Mouse (Mus musculus): ENCODE results near the gene Kazn. TPM values are rescaled to one million over a fixed set of nuclear protein-coding genes. Genes with fewer than 3 reads are reported as not detected.

Kazn gene
- polyA plus RNA-seq, 1 experiment from 2014 or later, result 12.9 TPM

DNA sequence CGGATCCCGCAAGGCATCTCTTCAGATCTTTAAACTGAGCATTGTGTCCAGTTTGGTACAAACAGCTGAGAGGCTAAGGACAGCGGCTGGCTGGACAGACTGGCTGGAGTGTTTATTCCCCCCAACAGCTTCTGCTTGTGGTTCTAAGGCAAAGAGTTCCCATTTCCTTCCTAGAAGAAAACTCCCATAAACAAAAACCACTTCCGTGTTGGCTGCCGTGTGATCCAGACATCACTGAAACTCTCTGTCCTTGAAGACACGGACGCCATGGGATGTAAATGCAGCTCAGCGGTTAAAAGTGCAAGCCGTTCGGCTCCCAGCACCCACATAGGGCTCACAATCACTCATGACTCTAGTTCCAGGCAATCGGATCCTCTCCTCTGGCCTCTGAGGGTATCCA, 3.8 kb downstream of the Kazn start:
- Histone ChIP-seq H3K27ac (ENCODE audit: low read depth, low read length) (no peak overlapping the region), H3K27me3 (ENCODE audit: control insufficient read depth, insufficient read depth, low read length) (no peaks in the 10 kb centered on the region), H3K4me1 (ENCODE audit: control insufficient read depth, insufficient read depth, low read length) (peaks cover 38% of the 10 kb centered on the region), H3K36me3 (ENCODE audit: control insufficient read depth, insufficient read depth, low read length) (no peaks in the 10 kb centered on the region), H3K9me3 (ENCODE audit: control insufficient read depth, low read length) (no peaks in the 10 kb centered on the region), H3K4me2 (replicated peaks; ENCODE audit: low read depth, low read length) (no peak overlapping the region), H3K9ac (ENCODE audit: low read depth, low read length) (no peak overlapping the region), H3K4me3 (ENCODE audit: low read length) (no peak overlapping the region)
- WGBS, result 85% methylated on average over 11 of the region's 11 CpGs
- ATAC-seq (ENCODE audit: low FRiP score, low TSS enrichment), result no peak

DNA sequence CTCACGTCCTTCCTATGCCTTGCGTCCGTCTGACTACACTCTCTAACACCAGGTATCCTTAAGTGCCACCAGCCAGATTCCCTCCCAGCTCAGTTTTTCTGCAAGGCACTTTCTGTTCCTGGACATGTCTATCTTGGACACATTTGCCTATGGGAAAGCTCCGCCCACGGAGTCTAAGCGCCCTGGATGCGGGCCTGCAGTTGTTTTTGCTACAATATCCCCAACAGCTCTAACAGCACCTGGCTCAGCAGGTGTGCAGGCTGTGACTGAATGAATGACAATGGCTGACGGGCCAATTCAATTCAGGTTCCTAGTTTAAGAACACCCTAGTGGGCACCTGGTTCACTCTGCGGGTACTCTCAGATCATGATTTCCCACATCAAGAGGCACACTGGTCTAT, 4.4 kb downstream of the Kazn start:
- Histone ChIP-seq H3K4me1 (ENCODE audit: control insufficient read depth, insufficient read depth, low read length) (peaks cover 41% of the 10 kb centered on the region), H3K4me2 (replicated peaks; ENCODE audit: low read depth, low read length) (no peak overlapping the region), H3K9me3 (ENCODE audit: control insufficient read depth, low read length) (no peaks in the 10 kb centered on the region), H3K4me3 (ENCODE audit: low read length) (no peak overlapping the region), H3K27ac (ENCODE audit: low read depth, low read length) (no peak overlapping the region), H3K9ac (ENCODE audit: low read depth, low read length) (no peak overlapping the region), H3K27me3 (ENCODE audit: control insufficient read depth, insufficient read depth, low read length) (no peaks in the 10 kb centered on the region), H3K36me3 (ENCODE audit: control insufficient read depth, insufficient read depth, low read length) (no peaks in the 10 kb centered on the region)
- WGBS, result 80% methylated on average over 9 of the region's 9 CpGs
- no peak for ATAC-seq (ENCODE audit: low FRiP score, low TSS enrichment)

DNA sequence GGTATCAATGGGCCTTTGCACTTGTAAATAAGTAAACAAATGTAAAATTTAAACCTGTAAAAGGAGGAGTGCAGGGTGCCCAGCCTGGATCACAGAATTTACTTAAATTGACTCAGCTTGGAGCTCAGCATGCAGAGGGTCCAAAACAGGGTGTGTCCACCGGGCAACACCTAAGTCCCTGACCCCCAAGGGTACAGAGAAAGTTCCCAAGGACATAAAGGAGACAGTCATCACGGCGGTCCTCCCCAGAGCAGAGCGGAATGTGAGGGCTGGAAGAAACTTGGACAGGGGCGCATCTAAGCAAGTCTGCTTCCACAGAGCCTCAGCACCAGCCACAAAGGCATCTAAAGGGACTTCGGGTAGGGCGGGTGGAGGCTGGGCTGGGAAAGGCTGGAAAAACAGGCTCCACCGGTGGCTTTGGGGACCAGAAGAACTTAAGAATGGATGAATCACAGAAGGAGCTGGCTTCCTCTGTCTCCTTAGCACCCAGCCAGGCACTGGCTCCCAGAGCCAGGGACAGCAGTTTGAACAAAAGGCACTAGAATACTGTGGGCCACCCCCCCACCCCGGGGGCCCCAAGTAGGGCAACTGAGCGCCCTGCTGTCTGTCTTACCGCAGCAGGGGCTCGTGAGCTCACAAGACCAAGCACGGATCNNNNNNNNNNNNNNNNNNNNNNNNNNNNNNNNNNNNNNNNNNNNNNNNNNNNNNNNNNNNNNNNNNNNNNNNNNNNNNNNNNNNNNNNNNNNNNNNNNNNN, 10.2 kb downstream of the Kazn start:
- Histone ChIP-seq H3K9me3 (ENCODE audit: control insufficient read depth, low read length) (no peaks in the 10 kb centered on the region), H3K4me1 (ENCODE audit: control insufficient read depth, insufficient read depth, low read length) (peaks cover 57% of the 10 kb centered on the region), H3K27me3 (ENCODE audit: control insufficient read depth, insufficient read depth, low read length) (no peaks in the 10 kb centered on the region), H3K4me3 (ENCODE audit: low read length) (no peak overlapping the region), H3K9ac (ENCODE audit: low read depth, low read length) (peak overlapping the region; percentile 14; the same call in 1 of the 2 replicates), H3K36me3 (ENCODE audit: control insufficient read depth, insufficient read depth, low read length) (no peaks in the 10 kb centered on the region), H3K27ac (ENCODE audit: low read depth, low read length) (0 out of 2 replicates have a peak overlapping the region, but pooled peaks have one; percentile 4), H3K4me2 (replicated peaks; ENCODE audit: low read depth, low read length) (peak overlapping the region; percentile 22; the same call in 1 of the 2 replicates)
- 35% methylated on average over 13 of the region's 13 CpGs for WGBS
- ATAC-seq (ENCODE audit: low FRiP score, low TSS enrichment), result no peak

DNA sequence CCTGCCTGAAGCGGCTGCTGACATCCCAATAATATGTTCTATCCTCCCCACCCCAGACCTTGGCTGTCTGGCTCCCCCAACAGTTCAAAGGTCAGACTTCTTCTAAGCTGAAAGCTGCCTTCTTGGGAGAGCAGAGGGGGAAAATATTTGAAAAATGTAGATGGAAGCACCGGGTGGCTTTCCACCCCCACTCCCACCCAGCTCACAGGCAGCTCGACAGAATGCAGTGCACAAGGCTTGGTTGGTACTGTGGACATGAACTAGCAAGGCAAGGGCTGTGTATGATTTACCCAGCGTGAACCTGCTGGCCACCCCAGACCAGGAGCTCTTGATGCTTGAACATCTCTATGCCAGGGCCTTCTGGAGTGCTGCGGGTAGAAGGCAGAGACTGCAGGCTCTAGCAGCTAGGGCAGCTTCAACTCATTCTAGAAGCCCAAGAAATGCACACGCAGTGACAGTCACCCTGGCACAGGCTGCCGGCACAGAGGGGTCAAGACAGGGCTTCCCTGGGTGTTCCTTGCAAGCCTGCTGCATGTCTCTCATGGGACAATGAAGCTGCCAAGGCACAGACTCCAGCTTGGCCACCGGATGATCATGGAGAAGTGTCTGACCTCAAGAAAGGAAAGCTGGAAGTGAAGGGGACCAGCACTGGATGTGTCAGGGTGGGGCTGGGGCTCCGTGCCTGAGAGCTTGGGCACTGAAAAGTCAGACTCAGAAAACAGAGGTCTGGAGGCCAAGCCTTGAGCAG, 15.1 kb downstream of the Kazn start:
- H3K27me3 ChIP-seq (ENCODE audit: control insufficient read depth, insufficient read depth, low read length), result no peaks in the 10 kb centered on the region
- no peaks in the 10 kb centered on the region for H3K36me3 ChIP-seq (ENCODE audit: control insufficient read depth, insufficient read depth, low read length)
- ATAC-seq (ENCODE audit: low FRiP score, low TSS enrichment), result no peak
- H3K9me3 ChIP-seq (ENCODE audit: control insufficient read depth, low read length), result no peaks in the 10 kb centered on the region
- peak overlapping the region; percentile 24; the same call in 1 of the 2 replicates for H3K27ac ChIP-seq (ENCODE audit: low read depth, low read length)
- WGBS, result 47% methylated on average over 9 of the region's 9 CpGs
- H3K4me2 ChIP-seq (replicated peaks; ENCODE audit: low read depth, low read length), result no peak overlapping the region
- peaks cover 84% of the 10 kb centered on the region for H3K4me1 ChIP-seq (ENCODE audit: control insufficient read depth, insufficient read depth, low read length)
- no peak overlapping the region; the same call in 1 of the 2 replicates for H3K9ac ChIP-seq (ENCODE audit: low read depth, low read length)
- H3K4me3 ChIP-seq (ENCODE audit: low read length), result no peak overlapping the region

DNA sequence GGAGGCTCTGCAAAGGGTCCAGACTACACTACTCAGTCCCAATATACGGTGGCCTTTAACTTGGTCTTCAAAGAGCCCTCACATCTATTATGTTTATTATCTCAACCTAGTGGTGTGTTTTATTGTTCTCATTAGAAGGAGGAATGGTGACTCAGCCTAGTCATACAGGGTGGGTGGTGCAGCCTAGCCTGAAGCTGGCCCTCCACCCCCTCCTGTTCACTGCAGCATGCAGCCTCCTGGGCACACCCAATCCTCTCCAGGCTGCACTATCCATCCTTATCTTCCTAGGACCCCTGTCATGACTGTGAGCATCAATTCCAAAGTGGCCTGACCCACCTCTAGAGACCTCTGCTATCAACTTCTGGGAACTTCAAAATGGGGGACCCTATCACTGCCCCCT, 16.8 kb downstream of the Kazn start:
- Histone ChIP-seq H3K36me3 (ENCODE audit: control insufficient read depth, insufficient read depth, low read length) (no peaks in the 10 kb centered on the region), H3K27ac (ENCODE audit: low read depth, low read length) (peak overlapping the region; percentile 89; the same call in 1 of the 2 replicates), H3K9ac (ENCODE audit: low read depth, low read length) (no peak overlapping the region), H3K27me3 (ENCODE audit: control insufficient read depth, insufficient read depth, low read length) (no peaks in the 10 kb centered on the region), H3K4me3 (ENCODE audit: low read length) (no peak overlapping the region), H3K4me1 (ENCODE audit: control insufficient read depth, insufficient read depth, low read length) (peaks cover 75% of the 10 kb centered on the region), H3K4me2 (replicated peaks; ENCODE audit: low read depth, low read length) (no peak overlapping the region), H3K9me3 (ENCODE audit: control insufficient read depth, low read length) (no peaks in the 10 kb centered on the region)
- peak; percentile 60 for ATAC-seq (ENCODE audit: low FRiP score, low TSS enrichment)
- 13% methylated on average over 1 of the region's 1 CpGs for WGBS

DNA sequence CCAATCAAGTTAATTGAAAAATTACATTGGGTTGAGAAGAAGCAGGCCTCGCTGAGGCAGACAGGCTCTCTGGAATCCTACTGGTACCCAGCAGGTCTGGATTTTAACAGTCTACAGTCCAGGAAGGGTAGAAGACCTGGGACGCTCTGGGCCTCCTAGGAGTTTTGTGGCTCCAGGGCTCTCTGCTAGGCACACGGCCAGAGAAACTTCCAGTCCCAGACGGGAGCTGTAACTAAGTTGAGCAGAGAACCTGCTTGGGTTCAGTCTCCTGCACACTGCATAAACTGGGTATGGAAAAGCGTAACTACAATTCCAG, 17.5 kb downstream of the Kazn start:
- H3K4me3 ChIP-seq (ENCODE audit: low read length), result no peak overlapping the region
- H3K27me3 ChIP-seq (ENCODE audit: control insufficient read depth, insufficient read depth, low read length), result no peaks in the 10 kb centered on the region
- peaks cover 77% of the 10 kb centered on the region for H3K4me1 ChIP-seq (ENCODE audit: control insufficient read depth, insufficient read depth, low read length)
- H3K4me2 ChIP-seq (replicated peaks; ENCODE audit: low read depth, low read length), result 0 out of 2 replicates have a peak overlapping the region, but pooled peaks have one; percentile 10
- H3K36me3 ChIP-seq (ENCODE audit: control insufficient read depth, insufficient read depth, low read length), result no peaks in the 10 kb centered on the region
- 20% methylated on average over 5 of the region's 5 CpGs for WGBS
- H3K9me3 ChIP-seq (ENCODE audit: control insufficient read depth, low read length), result no peaks in the 10 kb centered on the region
- no peak overlapping the region for H3K9ac ChIP-seq (ENCODE audit: low read depth, low read length)
- H3K27ac ChIP-seq (ENCODE audit: low read depth, low read length), result peak overlapping the region; percentile 89
- no peak for ATAC-seq (ENCODE audit: low FRiP score, low TSS enrichment)

DNA sequence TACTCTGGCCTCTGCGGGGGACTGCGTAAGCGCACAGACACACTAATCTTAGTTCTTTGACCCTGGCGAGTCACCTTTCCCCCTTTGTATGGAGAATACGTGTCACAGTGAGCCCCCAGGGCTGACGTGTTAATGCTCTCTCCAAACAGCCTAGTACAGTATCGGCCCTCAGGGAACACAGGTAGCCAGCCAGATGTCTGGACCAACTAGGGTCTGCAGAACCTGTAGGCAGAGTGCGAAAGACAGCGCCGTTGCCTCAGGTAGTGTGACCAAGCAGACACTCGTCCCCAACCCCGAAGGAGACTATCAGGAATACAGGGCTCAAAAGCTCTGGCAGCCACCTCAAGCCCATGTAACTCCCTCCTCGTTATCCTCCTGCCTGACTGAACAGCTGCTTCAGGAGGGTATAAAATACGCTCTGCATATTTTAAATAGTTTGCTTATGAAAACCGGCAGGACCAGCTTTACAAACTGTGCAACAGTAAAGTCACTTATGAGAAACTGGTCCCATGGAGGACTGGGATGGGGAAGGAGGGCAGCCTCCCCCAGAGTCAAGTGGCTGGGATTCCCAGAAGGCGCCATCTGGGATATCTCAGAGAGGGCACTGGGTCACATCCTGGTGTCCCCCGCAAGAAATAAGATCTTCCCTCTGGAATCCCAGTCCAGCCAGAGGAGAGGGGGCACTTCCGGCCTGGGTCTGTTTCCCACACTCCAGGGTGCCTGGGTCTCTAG, 18.0 kb downstream of the Kazn start:
- no peaks in the 10 kb centered on the region for H3K27me3 ChIP-seq (ENCODE audit: control insufficient read depth, insufficient read depth, low read length)
- H3K4me3 ChIP-seq (ENCODE audit: low read length), result no peak overlapping the region
- ATAC-seq (ENCODE audit: low FRiP score, low TSS enrichment), result peak; percentile 85
- peak overlapping the region; percentile 89 for H3K27ac ChIP-seq (ENCODE audit: low read depth, low read length)
- H3K36me3 ChIP-seq (ENCODE audit: control insufficient read depth, insufficient read depth, low read length), result no peaks in the 10 kb centered on the region
- H3K4me1 ChIP-seq (ENCODE audit: control insufficient read depth, insufficient read depth, low read length), result peaks cover 81% of the 10 kb centered on the region
- H3K4me2 ChIP-seq (replicated peaks; ENCODE audit: low read depth, low read length), result peak overlapping the region; percentile 25
- WGBS, result 16% methylated on average over 18 of the region's 18 CpGs
- H3K9me3 ChIP-seq (ENCODE audit: control insufficient read depth, low read length), result no peaks in the 10 kb centered on the region
- peak overlapping the region; percentile 18; the same call in 1 of the 2 replicates for H3K9ac ChIP-seq (ENCODE audit: low read depth, low read length)

DNA sequence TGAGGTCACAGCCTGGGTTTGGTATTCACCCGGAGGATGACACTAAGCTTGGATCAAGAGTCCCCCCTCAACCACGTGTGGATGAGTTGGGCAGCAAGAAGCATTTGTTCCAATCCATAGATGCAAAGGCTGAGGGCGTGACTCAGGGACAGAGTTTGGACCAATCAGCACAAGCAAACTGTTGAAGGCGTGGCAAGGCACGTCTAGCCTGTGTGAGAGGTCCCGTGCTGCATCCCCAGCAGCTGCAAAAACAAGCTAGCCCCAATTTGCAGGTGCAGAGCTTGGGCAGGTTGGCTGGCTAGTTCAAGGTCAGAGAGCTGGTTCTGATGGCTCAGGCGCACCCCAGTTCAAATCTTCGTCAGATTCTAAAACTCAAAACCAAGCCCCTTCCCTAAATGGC, 20.2 kb downstream of the Kazn start:
- no peak overlapping the region for H3K4me2 ChIP-seq (replicated peaks; ENCODE audit: low read depth, low read length)
- no peaks in the 10 kb centered on the region for H3K27me3 ChIP-seq (ENCODE audit: control insufficient read depth, insufficient read depth, low read length)
- H3K9me3 ChIP-seq (ENCODE audit: control insufficient read depth, low read length), result no peaks in the 10 kb centered on the region
- no peak overlapping the region for H3K9ac ChIP-seq (ENCODE audit: low read depth, low read length)
- ATAC-seq (ENCODE audit: low FRiP score, low TSS enrichment), result no peak
- H3K27ac ChIP-seq (ENCODE audit: low read depth, low read length), result no peak overlapping the region
- 52% methylated on average over 8 of the region's 8 CpGs for WGBS
- H3K36me3 ChIP-seq (ENCODE audit: control insufficient read depth, insufficient read depth, low read length), result no peaks in the 10 kb centered on the region
- peaks cover 85% of the 10 kb centered on the region for H3K4me1 ChIP-seq (ENCODE audit: control insufficient read depth, insufficient read depth, low read length)
- H3K4me3 ChIP-seq (ENCODE audit: low read length), result no peak overlapping the region

Measured in kidney, embryonic 14.5 days (tissue).